Mouse (Mus musculus): Measurements from ENCODE around the gene Olfr1504.
"Not testable (repeated sequence)": the region's sequence is repeated elsewhere in the genome, so short reads cannot be mapped to it uniquely, and the experiment has no call there.

Olfr1504 gene

DNA sequence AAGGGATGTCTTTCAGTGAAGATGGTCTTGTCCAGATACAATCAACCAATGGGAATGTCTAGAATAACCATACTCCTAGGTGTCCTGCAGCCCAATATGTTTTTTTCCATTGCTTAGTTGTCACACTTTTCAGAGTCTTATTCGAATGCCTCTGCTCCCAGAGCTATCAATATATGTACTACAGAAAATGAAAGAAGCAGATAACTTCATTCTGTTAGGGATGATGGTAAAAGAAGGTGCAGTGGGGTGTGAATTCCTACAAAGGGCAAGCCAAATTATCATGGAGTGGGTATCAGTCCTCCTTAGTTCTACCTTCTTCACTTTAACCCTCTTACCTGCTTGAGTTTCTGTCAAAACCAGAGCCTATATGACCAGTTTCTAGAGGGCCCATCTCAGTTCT lies at the start of gene Olfr1504:
Gene Olfr1504 (minus strand): TSS at position 101 of the 400 bp plus-strand sequence.
- no peak for DNase-seq

DNA sequence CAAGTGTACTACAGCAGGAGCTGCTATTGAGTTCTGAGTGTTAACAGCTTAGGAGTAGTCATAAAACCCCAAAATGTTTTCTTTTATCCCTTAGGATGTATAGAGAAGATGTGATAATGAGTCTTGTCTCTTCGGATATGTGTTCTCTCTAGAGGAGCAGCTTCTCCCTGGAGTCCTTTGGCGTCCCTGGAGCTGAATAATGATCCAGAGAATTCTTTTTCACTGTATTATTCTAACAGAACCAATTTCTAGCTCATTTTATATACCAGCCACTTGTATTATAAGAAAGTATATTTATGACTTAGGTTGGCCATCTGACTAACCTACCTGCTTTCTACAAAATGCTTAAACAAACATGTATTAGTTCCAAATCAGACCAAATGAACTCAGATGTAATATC lies 15.5 kb upstream of the Olfr1504 start, which contains the start of gene Olfr1505:
Gene Olfr1505 (plus strand): TSS at position 301 of the 400 bp plus-strand sequence.
- no peak for DNase-seq

DNA sequence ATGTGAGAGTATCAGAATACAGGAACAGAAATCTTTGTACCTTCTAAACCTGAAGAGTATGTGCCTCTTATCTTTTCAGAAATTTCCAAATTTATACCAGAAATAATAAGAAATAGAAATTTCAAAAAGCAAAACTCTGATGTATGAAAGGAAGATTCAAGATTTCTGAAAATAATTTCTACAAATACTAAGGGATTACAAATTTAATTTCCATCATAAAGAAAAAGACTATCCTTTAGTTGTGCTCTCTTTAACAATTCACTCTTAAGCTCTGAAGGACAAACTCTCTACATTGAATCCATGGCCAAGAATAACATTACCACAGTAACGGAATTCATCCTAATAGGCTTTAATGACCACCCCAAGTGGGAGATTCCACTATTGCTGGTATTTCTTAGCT lies 36.2 kb downstream of the Olfr1504 start, which contains the start of gene Olfr1502:
Gene Olfr1502 (plus strand): TSS at position 301 of the 400 bp plus-strand sequence.
- no peak for DNase-seq

DNA sequence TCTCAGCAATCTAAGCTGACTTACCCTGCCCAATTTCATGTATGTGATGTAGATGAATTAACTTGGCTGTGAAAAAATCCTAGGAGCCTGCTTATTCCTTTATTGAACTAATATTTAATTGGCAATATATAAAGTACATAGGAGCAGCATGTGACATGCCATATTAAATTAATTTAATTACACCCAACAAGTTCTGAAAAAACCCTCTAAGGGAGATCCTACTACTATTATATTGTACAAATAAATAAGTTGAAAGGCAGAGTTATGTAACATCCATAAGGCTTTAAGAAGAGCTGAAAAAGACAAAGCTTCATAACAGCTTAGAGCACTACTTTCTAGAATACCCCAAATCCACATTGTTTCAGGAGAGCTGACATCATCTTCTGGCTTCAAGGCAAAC lies 47.1 kb downstream of the Olfr1504 start, which contains the start of gene Olfr1501:
Gene Olfr1501 (minus strand): TSS at position 101 of the 400 bp plus-strand sequence.
- DNase-seq = not testable (repeated sequence)
